Mouse (Mus musculus): Measurements from ENCODE around the gene Pcgf5.

Pcgf5 gene

DNA sequence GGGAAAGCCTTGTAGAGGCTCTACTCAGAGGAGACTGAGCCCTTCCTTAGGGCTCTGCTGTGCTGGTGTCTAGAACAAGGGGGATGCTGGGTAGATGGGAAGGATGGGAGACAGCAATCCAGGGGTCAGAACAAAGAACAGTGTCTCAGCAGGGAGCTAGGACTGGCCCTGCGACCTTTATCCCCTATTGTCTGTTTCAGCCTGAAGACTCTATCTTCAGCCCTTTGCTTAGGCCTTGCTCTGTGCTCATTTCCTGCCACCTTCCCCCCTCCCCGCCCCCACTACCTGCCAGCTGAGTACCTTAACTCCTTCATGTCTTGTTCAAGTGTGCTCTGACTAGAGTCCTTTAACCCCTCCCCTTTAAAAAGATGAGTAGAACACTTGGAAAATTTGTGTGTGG, 36.3 kb downstream of the Pcgf5 start:
- no peak for DNase-seq (ENCODE audit: low read depth, low spot score)

DNA sequence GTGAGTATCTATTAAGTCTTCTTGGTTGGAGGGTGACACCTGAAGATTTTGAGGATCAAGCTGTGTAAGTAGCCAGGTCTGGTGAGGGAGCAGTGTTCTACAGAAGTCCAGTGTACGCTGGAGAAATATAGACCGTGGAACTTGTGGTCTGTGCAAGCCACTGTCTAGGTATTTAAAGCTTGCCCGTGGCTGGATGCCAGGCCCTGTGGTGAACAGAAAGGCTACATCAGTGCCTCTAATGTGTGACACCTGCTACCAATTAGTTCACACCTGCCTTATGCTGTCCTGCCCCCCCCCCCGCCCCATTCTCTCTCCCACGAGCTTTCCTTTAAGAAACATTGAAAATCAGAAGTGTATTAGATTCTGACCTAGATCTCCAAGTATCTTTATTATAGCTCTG, 40.4 kb downstream of the Pcgf5 start:
- no peak for DNase-seq (ENCODE audit: low read depth, low spot score)

DNA sequence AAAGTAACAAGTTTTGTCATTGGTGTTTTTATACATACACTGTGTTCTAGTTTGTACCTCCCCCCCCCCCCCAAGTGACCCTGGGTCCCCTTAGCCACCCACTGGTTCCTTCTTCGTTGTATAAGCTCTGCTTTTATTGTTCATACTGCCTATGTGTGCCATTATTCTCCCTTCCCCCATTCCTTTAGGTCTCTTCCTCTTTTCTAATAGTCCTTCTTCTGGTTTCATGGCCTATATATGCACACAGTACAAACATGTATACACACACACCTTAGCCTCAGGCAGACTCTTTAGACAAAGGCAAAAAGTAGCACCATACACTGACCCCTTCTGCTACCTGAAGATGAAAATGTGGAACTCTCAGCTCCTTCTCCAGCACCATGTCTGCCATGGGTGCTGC, 42.6 kb downstream of the Pcgf5 start:
- DNase-seq (ENCODE audit: low read depth, low spot score) = no peak

DNA sequence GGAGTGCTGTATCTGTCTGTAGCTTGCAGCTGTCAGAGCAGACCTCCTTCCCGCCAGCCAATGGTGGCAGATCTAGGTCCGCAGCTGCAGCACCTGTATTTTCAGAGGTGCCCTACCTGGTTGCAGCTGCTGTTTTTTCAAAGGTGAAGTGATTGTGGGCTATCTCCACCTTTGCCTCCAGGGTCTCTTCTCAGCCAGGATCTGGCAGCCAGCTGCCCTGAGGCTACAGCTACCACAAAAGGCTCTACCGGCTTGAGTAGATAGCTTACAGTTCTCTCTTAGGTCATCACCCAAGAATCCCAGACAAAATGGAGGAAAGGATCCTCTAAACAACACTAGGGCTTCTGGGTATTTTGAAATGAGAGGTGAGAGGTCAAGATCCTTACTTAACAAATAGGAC, 50.4 kb downstream of the Pcgf5 start:
- DNase-seq (ENCODE audit: low read depth, low spot score) = no peak

DNA sequence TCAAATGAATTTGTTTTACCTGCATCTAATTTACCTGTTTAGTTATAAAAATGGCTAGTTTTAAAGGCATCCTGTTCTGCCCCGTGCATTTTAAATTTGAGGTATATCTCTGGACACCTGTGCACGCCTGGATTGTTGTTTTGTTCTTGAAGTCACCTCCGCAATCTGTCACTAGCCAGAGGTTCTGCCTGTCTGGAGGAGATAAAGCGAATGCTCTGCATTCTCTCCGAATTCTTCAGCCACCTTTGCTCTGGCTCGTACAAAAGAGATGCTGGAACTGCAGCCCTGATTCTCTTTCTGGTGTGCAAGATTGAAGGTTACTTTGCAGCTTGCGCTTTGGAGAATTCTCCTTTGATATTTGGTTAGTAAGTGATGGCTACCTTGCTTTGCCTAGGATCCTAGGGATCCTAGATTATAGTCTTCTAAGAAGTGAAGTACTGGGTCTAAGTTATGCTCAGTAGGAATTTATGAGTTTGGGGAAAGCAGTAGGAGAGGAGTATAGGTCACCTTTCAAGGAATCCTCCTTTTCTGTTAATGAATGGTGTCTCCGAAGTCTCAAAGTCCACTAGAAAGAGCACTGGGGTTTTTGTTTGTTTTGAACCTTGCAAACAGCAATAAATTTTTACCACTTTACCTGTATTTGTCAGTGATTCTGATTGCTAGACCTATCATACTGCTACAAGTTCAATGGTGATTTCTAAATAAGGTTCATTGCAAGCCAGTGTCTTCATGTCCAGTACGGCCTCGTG, 60.4 kb downstream of the Pcgf5 start:
- no peak for DNase-seq (ENCODE audit: low read depth, low spot score)

DNA sequence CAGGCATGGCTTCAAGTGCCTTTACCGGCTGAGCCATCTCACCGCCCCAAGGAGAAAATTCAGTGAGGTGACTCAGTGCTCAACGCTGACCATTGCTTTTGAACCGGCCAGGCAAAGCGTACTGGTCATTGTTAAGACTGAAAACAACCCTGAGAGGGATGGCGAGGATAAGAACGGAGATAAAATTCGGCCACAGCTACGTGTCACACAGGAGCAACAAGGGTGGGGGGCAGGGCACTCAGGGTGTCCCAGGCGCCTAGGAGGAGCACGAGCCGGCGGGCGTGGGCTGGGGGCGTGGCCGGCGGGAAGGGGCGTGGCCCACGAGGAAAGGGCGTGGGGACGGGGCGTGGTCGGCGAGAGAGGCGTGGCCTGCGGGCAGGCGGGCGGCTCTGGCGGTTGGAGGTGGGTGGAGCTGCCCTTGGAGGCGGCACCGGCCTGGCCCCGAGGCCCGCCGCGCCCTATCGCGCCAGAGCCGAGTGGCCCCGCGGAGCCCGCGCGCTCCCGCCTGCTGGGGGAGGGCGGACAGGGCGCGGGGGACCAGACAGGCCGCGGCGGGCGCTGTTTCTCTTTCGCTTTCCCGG, 61.3 kb downstream of the Pcgf5 start:
- DNase-seq (ENCODE audit: low read depth, low spot score) = peak; percentile 88

DNA sequence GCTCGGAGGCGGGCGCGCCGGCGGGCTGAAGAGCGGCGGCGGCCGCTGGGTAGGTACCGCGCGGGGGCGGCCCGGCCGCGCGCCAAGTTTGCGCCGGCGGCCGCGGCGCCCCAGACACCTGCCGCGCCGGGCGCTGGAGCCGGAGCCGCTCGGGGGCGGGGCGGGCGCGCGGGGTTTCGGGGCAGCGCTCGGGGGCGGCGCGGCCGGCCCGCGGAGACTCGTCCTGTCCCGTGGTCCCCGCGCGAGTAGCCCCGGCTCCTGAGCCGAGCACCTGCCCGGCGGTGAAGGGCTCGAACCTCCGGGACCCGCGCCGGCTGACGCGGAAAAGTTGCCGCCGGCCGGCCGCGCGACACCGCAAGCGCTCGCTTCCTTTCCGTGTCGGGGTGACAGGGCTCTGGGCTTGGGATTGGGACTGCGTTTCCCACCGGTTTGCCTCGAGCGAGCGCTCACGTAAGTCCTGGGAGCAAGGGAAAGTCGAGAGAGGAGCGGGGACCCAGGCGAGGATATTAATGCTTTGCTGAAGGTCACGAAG, 61.8 kb downstream of the Pcgf5 start:
- no peak for DNase-seq (ENCODE audit: low read depth, low spot score)

DNA sequence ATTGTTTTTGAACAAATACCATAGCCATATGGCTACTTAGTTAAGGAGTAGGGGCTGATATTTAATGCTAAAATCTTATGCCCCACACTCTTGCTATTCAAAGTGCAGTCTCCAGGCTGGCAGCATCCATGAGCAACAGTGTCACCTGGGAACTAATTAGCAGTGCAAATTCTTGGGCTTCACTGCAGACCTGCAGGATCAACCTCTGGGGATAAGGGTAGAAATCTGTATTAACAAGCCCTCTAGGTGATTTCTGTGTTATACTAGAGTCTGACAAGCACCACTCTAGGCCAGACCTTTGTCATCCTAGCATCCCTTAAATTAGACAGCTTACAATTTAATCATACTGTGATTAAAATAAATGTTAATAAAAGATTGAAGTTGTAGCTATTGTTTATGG, 71.8 kb downstream of the Pcgf5 start:
- no peak for DNase-seq (ENCODE audit: low read depth, low spot score)

DNA sequence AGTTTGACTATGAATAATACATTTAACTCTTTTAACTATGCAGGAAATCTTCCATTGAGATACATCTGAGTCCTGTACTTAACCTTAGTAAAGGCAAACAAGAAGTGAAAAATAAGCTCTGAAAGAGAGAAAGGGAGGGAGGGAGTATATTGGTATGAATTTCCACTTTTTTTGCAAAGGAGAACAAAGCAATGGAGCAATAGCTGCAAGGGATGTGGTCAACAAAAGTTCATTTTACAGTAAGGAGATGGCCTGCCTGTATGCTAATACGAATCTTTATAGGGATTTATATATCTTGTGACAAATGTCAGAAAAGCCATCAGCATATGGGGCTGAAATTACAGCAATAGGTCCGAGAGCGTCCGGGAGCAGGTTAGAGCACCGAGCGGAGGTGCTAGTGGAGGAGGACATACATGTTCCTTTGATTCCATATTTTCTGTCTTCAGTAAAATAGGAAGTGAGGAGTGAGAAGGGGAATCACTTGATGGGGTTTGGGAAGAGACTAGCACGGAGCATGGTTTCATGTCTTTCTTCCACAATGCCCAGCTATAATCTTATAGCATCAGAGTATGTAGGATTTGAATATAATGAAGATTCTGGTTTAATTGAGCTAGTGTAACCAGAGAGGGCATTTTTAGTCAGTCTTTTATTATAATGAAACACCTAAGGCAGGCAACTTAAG, 79.2 kb downstream of the Pcgf5 start:
- DNase-seq (ENCODE audit: low read depth, low spot score) = no peak

DNA sequence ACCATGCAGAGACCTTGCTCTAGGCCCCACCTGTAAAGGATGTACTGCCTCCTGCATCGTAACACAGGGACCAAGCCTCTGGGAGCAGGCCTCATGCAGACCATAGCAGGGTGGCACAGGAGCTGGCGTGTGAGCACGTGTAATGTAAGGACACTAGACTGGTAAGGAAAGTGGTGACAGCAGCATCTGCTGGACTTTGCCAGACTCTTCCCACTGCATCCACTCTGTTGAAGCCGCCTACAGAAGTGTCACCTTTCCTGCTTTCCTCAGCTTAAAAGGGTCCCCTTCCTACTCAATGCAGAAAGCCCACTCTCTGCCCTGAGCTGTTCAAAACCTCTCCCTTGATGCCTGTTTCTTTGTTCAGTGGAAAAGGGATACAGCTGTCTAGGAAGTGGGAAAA, 80.0 kb downstream of the Pcgf5 start:
- no peak for DNase-seq (ENCODE audit: low read depth, low spot score)

DNA sequence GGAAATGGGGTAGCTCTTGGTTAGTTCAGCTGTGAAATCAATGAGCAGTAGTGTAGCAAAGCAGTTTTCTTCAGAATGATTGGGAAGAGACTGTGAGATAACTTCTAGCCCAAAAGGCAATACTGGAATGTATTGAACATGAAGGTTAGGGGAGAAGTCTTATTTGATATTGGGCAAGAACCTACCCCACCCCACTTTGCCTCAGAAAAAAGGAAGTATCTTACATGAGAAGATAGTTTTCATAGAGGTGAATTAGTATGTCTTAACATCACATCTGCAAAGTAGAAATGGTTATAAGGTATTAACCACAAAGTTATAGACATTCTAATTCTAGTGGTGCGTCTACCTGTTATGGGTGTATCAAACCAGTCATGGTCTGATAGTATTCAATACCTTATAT, 81.2 kb downstream of the Pcgf5 start:
- DNase-seq (ENCODE audit: low read depth, low spot score) = no peak

DNA sequence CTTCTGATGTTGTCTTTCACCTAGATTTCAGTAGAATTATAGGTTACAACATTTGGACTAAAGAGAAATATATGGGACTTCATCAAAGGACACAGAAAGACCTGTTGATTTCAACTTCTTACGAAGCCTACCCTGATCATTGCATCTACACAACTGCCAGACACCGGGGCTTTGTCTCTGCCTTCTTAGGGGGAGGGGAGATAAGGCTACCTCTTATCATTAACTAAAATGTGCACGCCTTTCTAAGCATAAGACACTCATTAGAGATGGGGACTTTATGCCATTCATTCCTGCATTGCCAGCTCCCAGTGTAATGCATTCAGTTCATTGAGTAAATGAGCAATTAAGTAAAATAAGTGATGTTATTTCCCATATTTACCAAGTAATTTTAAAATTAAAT, 85.1 kb downstream of the Pcgf5 start:
- no peak for DNase-seq (ENCODE audit: low read depth, low spot score)

DNA sequence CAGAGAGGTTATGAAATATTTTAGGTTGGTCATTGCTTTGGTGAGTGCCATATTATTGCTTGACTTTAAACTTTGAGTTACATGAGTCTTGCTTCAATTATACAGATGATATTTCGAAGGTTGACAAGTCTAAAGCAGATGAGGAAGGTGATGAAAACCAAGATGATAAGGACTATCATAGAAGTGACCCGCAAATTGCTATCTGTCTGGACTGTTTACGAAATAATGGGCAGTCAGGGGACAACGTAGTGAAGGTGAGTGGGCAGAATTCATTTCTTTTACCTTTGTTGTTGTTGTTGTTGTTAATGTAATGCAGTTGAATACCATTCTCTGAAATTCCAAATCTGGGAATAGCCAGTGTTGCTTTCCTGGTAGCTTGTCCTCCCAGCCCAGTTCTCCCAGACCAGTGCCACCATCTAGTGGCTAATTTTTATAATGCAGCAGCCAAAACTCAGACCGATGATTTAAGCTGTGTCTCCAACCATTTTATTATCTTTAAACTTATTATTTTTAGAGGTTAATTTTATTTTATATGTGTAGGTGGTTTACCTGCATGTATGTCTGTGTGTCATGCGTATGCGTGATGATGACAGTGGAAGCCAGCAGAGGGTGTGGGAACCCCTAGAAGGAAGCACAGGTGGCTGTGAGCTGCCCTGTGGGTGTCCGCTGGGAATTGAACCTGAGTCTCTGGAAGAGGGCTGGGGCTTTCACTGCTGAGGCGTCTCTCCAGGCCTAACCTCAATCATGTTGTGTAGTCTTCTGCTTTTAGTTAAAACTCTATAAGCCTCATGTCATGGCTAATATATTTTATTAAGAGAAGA, 92.0 kb downstream of the Pcgf5 start:
- DNase-seq (ENCODE audit: low read depth, low spot score) = peak; percentile 29

DNA sequence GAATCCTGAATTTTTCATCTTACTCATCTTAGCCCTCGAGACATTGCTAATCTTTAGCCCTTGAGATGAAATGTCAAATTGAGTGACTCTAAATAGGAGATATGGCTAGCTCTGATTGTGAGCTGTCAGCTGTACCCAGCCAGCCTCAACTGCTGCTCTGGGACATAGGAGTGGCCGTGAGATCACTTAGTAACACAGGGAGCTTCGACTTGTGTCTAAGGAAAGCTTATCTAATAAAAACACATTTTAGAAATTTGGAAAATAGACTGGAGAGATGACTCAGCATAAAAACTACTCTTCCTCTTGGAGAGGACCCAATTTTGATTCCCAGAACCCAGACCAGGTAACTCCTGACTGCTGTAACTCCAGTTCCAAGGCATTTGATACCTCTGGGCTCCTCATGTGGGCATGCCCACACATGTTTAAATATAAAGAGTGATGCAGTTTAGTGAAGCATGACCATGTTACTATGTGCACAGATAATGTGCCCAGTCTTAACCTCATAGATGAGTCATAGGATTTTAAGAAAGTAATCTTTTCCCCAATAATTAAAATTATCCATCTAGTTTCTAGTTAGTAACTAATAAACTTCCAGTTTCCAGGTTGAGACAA, 103.0 kb downstream of the Pcgf5 start:
- peak; percentile 74 for DNase-seq (ENCODE audit: low read depth, low spot score)

DNA sequence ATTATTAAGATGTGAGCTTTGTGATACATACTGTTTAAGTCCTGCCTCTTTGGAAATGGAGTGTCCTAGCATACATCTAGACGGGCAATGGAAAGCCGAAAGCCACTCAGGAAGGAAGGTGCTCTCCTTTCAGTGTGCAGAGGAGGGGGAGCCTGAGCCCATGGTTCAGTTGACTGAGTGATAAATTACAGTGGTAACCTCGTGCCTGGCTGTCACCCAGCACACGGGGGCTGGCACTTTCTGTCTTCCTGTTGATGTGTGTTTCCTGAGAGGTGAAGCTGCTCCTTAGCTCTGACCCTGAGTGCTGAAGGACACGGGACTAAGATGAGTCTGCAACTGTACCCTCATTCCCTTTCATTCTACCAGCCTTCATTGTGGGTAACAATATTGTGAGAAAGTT, 103.6 kb downstream of the Pcgf5 start:
- peak; percentile 34 for DNase-seq (ENCODE audit: low read depth, low spot score)

DNA sequence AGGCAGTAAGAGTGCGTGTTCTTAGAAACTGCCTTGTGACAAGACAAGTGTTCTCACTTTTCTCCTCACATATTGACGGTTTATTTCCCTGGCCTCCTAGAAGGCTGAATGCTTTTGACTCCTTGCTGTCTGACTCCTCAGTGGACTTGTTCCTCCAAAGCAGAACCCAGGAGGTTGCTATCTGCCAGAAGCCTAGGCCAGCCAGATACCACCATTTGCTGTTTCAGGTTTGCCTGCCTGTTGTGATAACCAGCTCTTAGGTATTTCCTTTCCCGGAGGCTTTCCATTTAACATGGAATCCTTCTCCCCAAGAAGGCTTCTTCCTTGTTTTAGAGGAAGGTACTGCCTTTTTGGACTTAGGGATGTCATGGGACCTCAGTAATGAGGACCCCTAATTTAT, 104.1 kb downstream of the Pcgf5 start:
- peak; percentile 48 for DNase-seq (ENCODE audit: low read depth, low spot score)

DNA sequence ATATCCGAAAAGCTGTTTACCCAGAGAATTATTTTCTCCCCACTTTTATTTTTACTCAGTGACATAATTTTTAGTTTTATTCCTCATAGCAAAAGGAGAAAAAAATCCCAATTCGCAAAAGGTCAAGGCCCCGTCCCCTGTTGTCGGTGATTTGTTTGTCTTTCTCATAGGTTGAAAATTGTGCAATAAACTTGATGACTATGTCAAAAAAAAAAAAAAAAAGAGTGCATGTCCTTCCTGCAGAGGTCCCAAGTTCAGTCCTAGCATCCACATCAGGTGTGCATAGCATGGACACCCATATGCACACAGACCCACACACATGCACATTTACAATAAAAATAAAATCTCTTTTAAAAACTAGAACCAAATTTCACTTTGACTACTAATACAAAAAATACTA, 105.3 kb downstream of the Pcgf5 start:
- DNase-seq (ENCODE audit: low read depth, low spot score) = no peak

DNA sequence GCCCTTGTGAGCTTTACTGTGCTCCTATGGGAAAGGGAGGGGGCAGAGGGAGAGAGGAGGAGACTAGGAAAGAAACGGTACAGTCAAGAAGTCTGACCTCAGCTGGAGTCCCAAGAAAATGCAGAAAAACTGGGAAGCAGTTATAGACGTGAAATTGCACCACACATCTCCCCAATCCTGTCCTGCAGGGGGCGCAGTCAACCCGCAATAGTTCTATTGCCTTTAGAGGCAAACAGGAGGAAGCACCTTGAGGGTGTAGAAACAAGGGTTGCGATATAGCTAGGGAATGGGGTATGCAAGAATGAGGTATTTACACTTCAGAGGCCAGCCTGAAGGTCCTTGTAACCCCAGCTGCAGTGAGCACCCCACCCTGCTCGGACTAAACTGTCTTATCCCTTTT, 122.0 kb downstream of the Pcgf5 start:
- peak; percentile 46 for DNase-seq (ENCODE audit: low read depth, low spot score)

DNA sequence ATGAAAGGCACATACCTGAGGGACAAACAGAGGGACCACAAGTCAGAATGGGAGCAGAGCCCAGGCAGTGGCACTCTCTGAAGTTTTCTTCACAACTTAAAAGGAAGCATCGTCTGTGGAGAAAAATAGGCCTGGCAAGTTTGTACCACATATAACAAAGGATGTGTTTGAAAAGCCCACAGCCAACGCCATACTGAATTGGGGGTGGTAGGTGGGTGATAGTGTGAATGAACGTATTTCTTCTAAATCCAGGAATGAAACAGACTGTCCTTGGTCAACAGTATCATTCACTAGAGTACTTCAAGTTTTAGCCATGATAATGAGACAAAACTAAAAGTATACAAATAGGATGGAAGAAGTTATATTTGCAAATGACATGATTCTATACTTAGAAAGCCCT, 123.2 kb downstream of the Pcgf5 start:
- DNase-seq (ENCODE audit: low read depth, low spot score) = no peak

DNA sequence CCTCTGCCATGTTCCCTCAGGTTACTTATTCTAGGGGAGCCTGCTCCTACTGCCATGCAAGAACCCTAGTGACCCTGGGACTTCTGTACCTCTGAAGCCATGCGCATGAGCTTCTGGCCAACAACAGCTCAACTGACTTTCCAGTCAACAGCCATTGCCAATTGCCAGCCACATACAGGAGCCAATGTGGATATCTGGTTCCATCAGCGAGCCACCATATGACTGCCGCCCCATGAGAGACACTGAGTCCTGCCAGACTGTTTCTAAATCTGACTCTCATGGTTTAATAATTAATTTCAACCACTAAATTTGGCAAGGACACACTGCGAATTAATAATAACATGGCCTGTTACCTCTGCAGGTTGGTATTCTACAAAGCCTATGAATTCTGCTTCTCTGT, 128.5 kb downstream of the Pcgf5 start:
- no peak for DNase-seq (ENCODE audit: low read depth, low spot score)

DNA sequence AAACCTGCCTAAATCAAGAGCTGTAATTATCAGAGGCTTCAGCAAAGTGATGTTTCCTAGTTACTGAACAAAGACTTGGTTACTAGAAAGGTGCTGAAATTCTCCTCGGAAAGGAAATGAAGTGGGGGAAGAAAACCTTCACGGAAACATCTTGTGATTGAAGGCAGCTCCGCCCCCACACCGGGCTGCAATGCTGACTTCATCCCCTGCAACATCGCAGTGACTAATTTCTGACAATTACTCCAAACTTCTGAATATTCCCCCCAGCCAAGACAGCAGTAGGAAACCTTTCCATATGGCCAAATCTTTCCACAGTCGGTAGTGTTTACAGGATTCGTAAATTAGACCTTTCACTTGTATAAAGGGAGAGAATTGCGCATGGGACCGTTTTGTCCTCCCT, 129.0 kb downstream of the Pcgf5 start:
- no peak for DNase-seq (ENCODE audit: low read depth, low spot score)

DNA sequence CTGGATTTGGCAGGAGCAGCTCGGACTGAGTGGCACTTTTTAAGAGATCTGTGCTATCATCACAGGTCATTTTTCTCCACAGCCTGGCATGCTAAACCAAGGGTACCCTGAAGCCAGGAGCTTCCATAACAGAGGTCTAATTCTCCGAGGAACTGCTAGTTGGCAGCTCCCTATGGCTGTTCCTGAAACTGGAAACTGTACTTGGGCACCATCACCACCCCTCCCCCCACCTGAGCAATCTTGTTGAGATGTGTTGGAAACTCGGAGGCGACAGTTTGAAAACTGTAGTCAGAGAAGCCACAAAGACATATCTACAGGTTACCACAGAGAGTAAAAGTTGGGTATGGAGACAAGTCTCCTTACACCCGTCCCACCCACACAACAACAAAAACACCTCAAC, 129.6 kb downstream of the Pcgf5 start:
- DNase-seq (ENCODE audit: low read depth, low spot score) = no peak
